Mouse (Mus musculus): Measurements from ENCODE around the gene Lhx8.

Gene Lhx8

DNA sequence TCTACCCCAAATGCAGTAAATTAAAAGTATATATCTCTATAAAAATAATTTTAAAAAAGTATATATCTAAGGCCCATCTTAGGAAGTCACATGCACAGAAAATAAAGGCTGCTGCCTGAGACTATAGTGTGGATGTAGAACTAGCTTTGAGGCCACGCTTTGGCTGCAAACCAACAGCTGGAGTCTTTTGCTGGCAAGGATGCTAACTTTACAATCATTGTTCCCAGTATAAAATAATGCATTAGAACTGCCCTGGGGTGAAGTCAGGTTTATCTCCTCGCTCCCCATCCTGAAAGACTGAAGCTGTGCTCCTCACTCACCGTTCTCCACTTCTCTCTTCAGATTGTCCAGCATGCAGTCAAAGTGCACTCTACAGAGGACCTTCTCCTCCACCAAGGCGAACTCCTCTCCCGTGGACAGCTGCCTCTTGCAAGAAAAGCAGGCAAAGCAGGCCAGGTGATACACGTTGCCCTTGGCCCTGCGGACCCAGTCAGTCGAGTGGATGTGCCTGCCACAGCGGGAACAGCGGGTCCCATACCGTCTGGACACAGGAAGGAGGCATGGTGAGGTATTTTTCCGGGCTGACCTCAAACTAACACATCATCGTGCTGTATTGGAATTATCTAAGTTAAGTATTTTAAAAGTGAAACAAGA is 8.4 kb downstream of the Lhx8 start:
- DNase-seq: no peak

DNA sequence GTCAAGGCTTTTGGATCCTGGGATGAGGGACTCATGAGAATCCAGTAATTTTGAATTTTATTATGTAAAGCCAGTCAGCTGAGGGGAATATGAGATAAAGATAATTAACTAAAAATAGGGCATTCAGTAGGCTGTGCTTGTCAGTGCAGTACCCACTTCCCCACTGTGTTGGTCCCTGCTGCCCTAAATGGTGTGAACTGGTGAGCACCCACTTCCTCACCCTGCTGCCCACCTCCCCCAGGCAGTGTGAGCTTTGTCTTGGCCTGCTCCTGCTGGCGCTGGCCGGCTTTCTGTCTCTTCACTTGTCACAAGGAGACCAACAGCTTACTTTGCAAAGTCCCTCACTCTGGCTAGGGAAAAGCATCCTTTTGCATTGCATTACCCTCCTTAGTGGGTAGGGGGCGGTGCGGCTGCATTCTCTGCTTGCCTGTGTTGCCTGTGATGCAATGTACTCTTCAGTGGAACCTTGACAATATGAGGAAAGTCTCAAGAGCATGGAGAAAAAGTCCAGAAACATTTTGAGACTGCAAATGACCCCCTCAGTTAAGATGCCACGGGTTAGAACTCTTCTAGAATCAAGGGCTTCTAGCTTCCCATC is 12.7 kb downstream of the Lhx8 start:
- DNase-seq: no peak

DNA sequence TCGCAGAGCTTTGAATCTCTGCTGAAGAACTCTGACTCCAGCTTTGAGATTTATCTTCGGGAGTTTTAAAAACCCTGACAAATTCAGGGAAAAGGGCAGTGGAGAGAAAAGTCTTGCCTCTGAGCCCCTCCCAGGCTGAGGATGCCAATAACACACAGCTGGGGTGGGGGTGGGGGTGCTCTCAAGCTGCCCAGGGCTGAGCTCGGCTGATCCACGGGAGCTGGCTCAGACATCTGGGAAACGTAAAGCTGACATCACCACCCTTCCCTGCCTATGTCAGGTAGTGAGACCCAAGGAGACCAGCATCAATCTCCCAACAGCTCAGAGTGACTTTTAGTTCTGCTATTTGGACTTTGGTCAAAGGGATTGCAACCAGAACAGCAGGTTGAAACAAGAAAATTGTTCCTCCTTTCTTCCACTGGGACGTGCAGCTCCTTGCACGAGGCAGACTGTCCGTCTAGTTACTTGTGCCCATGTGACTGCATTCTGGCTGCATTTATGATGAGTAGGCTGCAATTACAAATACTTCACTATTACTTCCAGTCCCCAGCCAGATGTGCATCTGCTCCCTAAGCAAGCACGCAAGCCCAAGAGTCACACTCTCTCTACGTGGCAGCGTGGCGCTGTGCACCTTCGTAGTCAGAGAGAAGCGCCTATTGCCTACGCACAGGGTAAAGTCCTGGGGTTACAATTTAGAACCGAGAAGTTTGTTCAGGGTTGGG is 25.1 kb downstream of the Lhx8 start:
- no peak for DNase-seq

DNA sequence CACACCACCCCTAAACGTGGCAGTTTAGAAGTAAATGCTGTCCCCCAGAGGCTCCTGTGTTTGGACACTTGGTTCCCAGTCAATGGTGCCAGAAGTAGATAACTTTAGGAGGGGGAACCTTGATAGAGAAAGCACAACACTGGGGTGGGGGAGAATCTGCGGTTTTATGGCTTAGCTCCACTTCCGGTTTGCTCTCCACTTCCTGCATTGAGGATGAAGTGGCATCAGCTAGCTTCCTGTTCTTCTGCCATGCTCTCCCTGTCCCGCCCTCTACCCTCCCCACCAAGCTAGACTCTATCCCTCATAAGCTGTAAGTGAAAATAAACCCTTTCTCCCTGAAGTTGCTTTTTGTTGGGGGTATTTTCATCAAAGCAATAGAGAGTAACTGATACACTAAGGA is 29.4 kb downstream of the Lhx8 start:
- DNase-seq: no peak

DNA sequence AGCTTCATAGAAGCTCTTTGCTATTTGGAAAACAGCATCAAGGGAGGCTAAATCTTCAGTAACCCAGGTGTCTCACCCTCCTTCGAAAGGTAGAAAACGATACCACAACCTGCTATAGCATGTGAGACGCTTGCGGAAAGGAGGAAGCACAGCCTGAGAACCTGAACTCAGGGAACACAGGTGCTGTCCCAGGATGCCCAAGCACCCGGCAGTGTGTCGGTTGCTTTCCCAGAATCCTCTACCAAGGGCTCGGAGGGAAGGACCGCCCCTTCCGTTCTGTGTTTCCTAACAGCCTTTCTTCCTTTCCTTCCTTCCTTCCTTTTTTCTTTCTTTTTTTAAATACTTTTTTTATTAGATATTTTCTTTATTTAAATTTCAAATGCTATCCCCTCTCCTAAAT is 30.5 kb downstream of the Lhx8 start:
- DNase-seq: no peak

DNA sequence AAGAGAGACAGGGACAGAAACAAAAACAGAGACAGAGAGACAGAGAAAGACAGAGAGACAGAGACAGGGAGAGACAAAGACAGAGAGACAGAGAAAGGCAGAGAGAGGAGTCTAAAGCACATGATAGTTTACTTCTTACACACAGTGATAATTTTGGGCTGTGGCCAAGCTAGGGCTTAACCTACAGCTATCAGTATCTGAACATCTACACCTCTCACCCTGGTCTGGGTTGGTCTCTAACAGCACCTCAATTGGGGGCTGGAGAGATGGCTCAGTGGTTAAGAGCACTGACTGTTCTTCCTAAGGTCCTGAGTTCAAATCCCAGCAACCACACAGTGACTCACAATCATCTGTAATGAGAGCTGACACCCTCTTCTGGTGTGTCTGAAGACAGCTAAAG is 32.0 kb downstream of the Lhx8 start:
- no peak for DNase-seq

DNA sequence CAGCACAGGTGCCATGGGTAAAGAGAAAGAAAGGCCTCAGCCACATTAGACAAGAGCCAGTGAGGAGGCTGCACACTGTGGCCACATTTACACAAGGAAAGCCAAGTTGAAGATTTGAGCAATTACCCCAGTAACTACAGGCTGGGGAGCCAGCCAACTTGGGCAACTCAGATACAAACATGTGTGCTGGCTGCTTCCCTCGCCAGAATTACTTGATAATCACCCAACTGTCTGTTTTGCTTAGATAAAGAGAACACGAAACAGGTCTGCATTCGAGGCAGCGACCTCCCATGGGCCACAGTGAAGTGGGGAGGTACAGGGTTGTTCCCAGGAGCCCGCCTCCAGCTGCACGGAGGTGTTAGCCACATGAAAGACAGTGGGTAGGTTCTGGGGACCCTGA is 33.0 kb downstream of the Lhx8 start:
- no peak for DNase-seq

DNA sequence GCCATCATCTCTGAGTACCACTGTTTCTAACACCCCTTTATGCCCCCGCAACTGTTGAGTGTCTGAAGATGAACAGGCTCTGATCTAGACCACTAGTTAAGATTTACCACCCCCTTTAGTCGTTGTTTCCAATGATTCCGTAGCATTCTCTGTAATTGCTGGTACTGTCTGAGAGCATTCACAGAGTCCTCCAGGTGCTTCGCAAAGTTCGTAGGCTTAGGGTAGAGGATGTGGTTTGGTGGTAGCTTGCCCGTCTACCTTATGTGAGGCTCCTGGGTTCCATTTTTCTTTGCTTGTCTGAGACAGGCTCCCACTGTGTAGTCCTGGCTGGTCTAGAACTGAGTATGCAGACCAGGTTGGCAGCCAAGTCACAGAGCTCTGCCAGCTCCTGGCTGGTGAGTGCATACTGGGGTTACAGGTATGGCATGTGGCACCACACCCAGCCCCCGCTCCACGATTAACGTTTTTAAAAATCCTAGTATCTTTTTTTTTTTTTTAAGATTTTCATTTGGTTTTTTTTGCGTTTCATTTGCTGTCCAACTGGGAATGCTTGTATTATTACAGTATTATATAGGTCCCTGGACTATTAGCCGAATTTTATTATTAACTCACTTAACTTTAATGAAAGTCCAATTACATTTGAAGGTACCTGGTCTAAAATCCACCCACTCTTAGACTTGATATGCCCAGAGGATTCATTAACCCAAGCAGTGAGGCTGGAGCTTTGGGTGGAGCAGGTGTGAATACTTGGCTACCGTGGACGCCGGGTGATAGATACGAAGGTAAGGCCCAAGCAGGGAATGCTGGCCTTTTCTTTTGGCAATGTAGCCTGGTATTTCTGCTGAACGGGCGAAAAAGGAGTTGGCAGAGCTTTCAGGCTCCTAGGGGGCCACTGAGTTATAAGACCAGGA is 35.3 kb downstream of the Lhx8 start:
- DNase-seq: no peak

DNA sequence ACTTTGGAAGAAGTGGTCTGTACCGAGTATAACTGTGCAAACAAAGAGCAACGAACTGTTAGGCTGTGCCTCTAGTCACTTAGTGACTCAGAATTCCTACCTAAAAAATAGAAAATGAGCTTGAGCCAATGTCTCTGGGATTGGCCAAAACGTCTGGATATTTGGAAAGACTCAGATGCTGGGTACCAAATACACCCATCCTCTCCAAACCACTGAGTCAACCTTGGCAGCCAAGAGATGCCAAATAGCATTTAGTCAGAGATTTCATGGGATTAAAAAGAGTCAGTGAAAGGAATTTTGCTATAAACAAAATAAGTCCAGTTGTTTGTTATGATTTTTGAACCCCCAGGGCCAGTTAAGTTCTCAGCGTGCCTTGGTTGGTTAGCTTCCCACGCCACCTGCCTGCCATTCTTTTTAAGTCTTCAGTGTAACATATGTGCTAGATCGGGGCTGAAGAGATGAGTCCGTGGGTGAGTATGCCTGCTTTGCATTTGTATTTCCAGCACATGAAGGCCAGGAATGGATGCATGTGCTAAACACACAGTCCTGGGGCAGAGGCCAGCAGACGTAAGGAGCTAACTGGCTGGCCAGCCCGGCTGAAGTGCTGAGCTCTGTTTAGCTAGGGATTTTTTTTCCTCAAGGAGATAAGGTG is 36.5 kb downstream of the Lhx8 start:
- DNase-seq: no peak

DNA sequence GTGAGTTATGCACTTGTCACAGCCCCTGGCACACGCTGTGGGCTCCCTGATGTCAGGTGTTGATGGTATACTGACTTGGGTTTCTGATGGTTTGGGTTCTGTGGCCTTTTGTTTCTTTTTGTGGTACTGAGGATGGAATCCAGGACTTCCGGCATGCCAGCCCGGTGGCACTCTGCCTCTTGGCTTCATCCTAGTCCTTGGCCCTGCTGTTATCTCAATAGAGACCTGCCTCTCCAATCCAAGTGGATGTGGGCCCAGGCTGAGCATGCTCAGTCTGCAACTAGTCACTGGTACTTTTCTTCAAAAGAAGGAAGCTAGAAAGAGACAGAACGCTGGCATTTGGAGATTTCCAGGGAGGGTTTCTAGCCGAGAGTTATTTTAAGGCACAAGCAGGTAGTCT is 38.3 kb downstream of the Lhx8 start:
- DNase-seq: no peak

DNA sequence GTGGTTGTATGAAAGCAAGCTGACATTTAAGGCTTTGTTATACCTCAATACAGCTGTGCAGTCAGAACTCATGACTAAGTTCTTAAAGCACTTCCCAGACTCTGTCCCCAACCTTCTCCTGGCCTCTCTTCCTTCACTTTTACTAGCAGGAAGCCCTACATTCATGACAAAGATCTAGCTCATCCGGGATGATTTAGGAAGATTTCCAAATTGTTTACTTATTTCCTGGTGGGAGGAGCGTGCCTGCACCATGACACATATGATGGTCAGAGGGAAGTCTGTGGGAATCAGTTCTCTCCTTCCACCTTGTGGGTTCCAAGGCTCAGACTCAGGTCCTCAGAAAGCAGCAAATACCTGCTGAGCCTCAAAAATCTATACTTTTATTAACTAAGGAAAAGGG is 40.1 kb downstream of the Lhx8 start:
- no peak for DNase-seq

DNA sequence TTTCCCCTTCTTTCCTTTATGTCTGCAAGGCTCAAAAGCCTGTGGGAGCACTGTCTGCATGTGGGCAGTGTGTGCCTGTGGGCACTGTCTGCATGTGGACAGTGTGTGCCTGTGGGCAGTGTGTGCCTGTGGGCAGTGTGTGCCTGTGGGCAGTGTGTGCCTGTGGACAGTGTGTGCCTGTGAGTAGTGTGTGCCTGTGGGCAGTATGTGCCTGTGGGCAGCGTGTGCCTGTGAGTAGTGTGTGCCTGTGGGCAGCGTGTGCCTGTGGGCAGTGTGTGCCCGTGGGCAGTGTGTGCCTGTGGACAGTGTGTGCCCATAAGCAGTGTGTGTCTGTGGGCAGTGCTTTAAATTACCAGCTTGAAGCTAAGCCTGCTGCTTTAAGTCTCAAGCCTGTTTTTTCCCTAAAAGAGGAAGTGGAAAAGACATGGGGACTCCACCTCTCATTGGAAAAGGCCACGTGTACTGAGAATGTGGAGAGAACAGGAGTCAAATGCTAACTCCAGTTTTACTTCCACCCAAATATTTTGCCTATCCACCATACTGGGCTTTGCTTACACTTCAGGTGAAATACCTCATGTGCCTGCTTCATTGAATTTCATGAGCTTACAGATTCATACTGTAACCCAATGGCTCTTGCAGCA is 41.9 kb downstream of the Lhx8 start:
- DNase-seq: no peak

DNA sequence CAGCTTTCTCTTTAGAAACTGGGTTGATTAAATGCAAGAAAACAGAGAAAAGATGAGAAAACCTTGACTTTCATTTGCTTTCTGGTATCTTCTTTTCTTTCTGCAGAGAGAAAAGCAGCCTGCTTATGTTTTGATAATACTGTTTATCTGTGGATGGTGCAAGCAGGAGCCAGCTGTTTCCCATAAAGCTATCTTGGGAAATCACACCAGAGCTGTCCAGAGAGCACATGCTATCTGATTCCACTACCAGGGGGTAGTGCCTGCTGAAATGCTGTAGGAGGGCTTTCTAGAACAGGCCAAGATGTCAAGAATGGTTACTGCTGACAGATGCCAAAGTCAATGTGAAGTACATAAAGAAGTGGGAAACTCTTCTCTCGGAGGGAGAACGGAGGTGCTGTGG is 43.2 kb downstream of the Lhx8 start:
- no peak for DNase-seq

DNA sequence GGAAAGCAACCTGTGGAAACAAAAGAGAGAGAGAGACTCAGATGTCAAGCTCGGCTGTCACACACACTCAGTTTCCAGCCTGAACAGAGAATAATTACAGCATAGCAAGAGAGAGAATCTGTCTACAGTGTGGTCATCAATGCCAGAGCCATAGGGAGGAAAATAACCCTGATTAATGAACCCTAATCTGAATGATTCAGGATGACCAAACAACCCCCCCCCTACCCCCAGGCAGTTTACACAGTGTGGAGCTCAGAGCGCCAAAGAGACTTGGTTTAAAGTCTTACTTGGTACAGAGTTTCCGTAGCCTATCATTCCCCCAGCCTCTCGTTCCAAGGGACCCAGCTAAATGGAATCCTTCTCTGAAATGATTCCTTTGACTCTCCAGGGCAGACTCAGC is 45.1 kb downstream of the Lhx8 start:
- DNase-seq: no peak

DNA sequence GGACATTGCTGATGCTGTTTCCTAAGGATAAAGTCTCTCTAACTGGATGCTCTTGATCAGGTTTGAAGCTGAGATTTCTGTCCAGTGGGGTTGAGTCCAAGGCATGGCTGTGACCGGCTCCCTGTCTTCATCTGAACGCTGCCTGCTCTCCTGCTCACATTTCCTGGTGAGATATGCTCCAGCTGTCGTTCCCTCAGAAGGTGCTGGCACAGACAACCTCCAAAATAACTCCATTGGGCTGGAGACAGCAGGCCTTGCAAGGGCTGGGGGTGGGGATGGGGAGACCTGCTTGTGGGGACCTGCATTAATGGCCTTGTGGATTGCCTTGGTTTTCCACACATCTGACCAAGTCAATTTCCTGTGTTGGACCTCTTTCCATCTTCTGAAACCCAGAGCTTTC is 46.2 kb downstream of the Lhx8 start:
- DNase-seq: no peak

DNA sequence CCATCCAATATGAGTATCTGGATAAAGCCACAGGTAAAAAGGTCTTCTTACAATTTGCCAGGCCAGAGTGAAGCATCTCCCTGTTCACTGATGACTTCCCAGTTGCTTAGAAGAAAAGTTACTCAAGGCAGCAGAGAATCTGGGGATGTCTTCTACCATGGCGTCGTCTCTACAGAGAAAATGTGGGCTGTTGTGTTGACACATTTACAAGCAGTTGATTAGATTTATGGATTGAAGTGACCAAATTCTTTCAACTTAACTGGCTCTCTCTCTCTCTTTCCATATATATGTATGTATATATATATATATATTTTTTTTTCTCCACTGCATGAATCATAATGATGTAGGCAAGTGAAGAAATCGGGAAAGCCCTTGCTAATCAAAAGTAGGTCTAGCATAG is 55.8 kb downstream of the Lhx8 start:
- DNase-seq: no peak

DNA sequence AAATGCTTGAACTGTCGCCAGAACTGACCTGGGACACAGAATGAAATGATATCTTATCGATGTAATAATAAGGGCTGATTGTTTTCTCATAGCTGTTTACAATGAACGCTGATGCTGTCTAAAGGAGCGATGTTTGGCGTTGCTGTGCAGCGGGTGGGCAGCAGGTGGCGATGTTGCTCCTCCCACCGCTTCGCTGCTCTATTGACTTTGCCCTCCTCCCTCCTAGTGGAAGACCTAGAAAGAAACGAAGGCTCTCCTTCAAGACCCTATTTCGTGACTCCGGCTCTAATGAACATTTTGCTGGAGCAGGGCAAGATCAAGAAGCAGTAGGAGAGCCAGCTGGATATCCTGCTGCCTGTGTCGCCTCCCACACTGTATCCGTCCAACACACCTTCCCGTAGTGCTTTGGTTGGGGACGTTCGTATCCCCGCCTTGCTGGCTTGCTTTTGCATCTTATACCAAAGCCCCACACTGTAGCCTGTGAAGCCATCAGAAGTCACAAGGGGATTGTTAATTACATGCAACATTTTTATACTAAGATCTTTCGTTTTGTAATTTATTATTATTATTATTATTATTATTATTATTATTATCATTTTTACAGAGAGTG is 60.6 kb downstream of the Lhx8 start:
- peak; percentile 63 to 77 for DNase-seq

DNA sequence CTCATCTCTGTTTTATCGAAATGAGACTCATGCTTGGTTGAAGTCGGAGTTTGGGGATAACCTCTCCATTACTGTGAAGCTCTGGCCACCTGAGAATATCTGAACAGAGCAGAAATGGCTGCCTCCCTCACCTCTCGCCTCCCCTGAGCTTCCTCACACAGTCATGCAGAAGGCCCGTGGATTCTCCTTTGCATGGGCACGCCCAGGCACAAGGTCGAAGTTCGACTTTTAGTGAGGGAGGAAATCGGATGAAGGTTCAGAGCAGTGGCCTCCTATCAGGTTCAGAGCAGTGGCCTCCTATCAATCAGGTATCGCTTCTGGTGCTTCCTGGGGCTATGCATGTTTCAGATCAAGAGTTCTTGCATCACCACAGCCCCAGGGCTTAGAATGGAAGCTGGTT is 62.1 kb downstream of the Lhx8 start:
- DNase-seq: no peak

DNA sequence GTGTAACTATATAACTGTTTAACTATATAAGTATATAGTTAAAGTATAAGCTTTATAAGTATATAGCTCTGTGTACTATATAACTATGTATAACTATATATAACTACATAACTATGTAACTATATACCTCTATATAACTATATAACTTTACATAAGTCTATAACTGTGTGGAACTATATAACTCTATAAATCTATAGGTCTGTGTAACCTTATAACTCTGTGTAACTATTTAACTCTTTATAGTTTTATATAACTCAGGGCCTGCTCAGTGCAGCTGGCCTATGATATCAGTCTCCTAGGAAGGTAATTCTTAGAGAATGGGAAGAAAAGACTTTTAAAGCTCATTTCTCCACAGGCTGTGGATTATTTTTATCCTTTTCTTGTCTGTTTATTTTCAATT is 73.1 kb downstream of the Lhx8 start:
- DNase-seq: no peak
